Mouse (Mus musculus): Measurements from ENCODE around the gene Ppp2r3a. TPM values are rescaled to one million over a fixed set of nuclear protein-coding genes. Genes with fewer than 3 reads are reported as not detected.

The Ppp2r3a gene
- polyA plus RNA-seq (2016; fragmentation: Nextera tagmentation; extraction: Ambion mirVana) = 20.3 and 20.7 TPM in 2 replicates

GRCm38 (mm10) chr9:101251644-101252337 lies at the start of gene Ppp2r3a:
TSS of gene Ppp2r3a (minus strand) at chr9:101251795.
- H3K27ac ChIP-seq = peak within 1 kb of the TSS; percentile 93
- no peaks in the 10 kb centered on the region for H3K27me3 ChIP-seq (replicated peaks)
- peak within 1 kb of the TSS; percentile 71 for H3K4me2 ChIP-seq (replicated peaks)
- peak within 1 kb of the TSS; percentile 82 for H3K4me3 ChIP-seq
- peak within 1 kb of the TSS; percentile 87 for H3K9ac ChIP-seq
- peaks cover 19% of the 10 kb centered on the region for H3K4me1 ChIP-seq
- peak; percentile 93 for ATAC-seq (ENCODE audit: low FRiP score, low read depth)
- WGBS = 2% methylated on average over 47 of the region's 50 CpGs
- H3K36me3 ChIP-seq = no peaks in the 10 kb centered on the region
- H3K9me3 ChIP-seq = no peaks in the 10 kb centered on the region

- Histone ChIP-seq H3K4me2 (replicated peaks) (no peak overlapping the region), H3K9me3 (no peaks in the 10 kb centered on the region), H3K27me3 (replicated peaks) (no peaks in the 10 kb centered on the region), H3K27ac (no peak overlapping the region), H3K4me1 (no peaks in the 10 kb centered on the region), H3K4me3 (no peak overlapping the region), H3K36me3 (no peaks in the 10 kb centered on the region), H3K9ac (no peak overlapping the region)
- 88% methylated on average over 4 of the region's 4 CpGs for WGBS
- ATAC-seq (ENCODE audit: low FRiP score, low read depth) = no peak
These were observed 48.9 kb upstream of the Ppp2r3a start for GRCm38 (mm10) chr9:101300441-101300935.

DNA sequence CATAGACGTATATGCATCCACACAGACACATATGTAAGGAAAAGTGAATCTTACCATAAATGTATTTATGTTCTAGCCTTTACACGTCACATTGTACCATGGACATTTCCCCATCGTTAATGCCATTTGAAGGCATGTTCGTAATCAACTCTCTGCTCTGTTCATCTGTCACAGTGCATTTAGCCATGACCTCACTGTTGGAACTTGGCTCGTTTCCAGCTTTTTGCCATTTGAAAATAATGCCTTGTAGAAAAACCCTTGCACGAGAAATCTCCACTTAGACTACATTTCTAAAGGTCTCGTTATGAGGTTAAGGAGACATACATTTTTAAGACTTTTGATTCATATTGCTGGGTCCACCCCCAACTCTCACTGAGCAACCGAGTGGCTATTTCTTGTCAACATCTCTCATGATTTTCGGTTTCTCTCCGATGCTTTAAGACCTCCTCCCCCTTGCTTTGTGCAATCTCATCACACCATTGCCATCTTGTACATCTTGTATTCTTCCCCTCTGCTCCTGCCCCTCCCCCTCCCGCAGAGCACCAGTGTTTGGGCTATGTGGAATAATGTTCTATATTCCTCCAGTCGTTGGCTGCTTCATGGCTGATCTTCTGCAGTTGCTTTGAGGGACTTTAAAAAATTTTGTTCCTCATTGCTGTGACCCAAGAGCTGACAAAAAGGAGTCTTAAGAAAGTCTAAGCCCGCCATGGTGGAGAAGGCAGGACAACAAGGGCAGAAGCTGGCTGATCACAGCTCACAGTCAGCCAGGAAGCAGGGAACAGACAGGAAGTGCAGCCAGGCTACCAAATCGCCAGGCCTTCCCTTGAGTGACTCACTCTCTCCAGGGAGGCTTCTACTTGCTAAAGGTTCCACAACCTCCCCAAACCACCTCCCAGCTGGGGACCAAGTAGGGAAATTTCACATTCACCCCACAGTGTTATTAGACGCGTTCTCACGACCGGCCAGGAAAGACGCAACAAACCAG lies 40.4 kb upstream of the Ppp2r3a start:
- no peak overlapping the region for H3K27ac ChIP-seq
- no peaks in the 10 kb centered on the region for H3K27me3 ChIP-seq (replicated peaks)
- H3K4me2 ChIP-seq (replicated peaks) = no peak overlapping the region
- H3K4me3 ChIP-seq = no peak overlapping the region
- H3K9me3 ChIP-seq = no peaks in the 10 kb centered on the region
- no peak overlapping the region for H3K9ac ChIP-seq
- H3K36me3 ChIP-seq = no peaks in the 10 kb centered on the region
- 84% methylated on average over 19 of the region's 19 CpGs for WGBS
- no peaks in the 10 kb centered on the region for H3K4me1 ChIP-seq
- ATAC-seq (ENCODE audit: low FRiP score, low read depth) = no peak

- Histone ChIP-seq H3K4me2 (replicated peaks) (no peak overlapping the region), H3K4me3 (no peak overlapping the region), H3K27ac (no peak overlapping the region), H3K9ac (no peak overlapping the region), H3K4me1 (no peaks in the 10 kb centered on the region), H3K27me3 (replicated peaks) (no peaks in the 10 kb centered on the region), H3K9me3 (no peaks in the 10 kb centered on the region), H3K36me3 (no peaks in the 10 kb centered on the region)
- WGBS = 76% methylated on average over 1 of the region's 1 CpGs
- ATAC-seq (ENCODE audit: low FRiP score, low read depth) = no peak
These were observed 39.3 kb upstream of the Ppp2r3a start for GRCm38 (mm10) chr9:101290876-101291275.

GRCm38 (mm10) chr9:101289750-101290149 lies 38.2 kb upstream of the Ppp2r3a start:
- WGBS = 85% methylated on average over 11 of the region's 11 CpGs
- no peak overlapping the region for H3K4me2 ChIP-seq (replicated peaks)
- H3K9ac ChIP-seq = no peak overlapping the region
- H3K27me3 ChIP-seq (replicated peaks) = no peaks in the 10 kb centered on the region
- no peaks in the 10 kb centered on the region for H3K4me1 ChIP-seq
- no peaks in the 10 kb centered on the region for H3K9me3 ChIP-seq
- no peak overlapping the region for H3K27ac ChIP-seq
- no peaks in the 10 kb centered on the region for H3K36me3 ChIP-seq
- no peak overlapping the region for H3K4me3 ChIP-seq
- ATAC-seq (ENCODE audit: low FRiP score, low read depth) = no peak

DNA sequence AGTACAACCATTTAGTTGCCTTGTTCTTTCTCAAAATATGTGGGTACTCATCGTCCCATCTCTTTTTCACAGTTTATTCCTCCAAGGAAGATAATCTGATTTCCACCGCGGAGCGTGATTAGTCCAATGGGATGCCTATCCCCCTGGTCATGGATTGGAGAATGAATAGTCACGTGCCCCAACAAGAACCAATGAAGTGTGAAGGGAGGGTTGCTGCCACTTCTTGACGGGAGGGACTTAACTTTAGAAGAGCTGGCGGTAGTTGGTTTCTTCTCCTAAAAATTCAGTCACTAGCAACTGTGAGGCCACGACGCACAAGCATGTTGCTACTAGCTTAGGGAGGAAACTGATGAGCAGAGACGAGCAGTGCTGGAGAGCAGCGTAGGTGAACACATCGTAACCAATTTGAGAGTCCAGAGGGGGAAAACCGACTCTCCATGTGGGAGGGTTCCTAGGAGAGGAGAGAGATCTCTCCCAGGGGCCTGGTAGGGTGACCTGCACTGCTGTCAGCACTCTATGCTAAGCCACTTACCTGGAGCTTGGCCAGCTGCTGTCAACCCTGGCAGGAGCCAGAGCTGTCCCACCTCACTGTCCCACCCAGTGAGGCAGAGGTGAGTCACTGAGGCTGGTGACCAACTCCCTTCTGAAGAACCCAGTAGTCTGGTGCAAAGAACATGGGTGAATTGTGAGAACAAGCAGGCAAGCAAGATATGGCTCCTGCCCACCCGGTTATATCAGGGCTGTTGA lies 37.5 kb upstream of the Ppp2r3a start:
- Histone ChIP-seq H3K36me3 (no peaks in the 10 kb centered on the region), H3K27ac (no peak overlapping the region), H3K27me3 (replicated peaks) (no peaks in the 10 kb centered on the region), H3K4me2 (replicated peaks) (no peak overlapping the region), H3K4me1 (no peaks in the 10 kb centered on the region), H3K4me3 (no peak overlapping the region), H3K9me3 (no peaks in the 10 kb centered on the region), H3K9ac (no peak overlapping the region)
- WGBS = 91% methylated on average over 14 of the region's 14 CpGs
- ATAC-seq (ENCODE audit: low FRiP score, low read depth) = no peak

DNA sequence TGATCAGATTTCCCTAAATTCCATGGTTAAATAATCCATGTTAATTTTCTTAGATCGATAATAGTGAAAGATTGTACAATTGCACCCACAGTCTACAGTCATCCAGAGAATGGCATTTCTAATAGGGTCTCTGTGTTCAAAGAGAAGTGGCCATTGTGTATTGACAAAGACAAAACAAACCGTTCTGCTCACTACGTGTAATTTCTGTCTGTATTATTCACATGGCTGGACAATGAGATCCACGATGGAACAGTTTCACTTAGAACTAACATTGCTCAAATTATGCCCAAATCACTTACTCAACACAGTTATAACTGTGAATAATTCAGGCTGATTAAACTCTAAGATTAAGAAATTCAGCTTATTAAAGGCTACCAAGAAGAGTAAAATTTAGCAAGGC lies 35.2 kb upstream of the Ppp2r3a start:
- no peak overlapping the region for H3K4me3 ChIP-seq
- H3K4me2 ChIP-seq (replicated peaks) = no peak overlapping the region
- no peaks in the 10 kb centered on the region for H3K9me3 ChIP-seq
- ATAC-seq (ENCODE audit: low FRiP score, low read depth) = no peak
- no peak overlapping the region for H3K9ac ChIP-seq
- WGBS = 69% methylated on average over 4 of the region's 4 CpGs
- H3K4me1 ChIP-seq = no peaks in the 10 kb centered on the region
- no peaks in the 10 kb centered on the region for H3K36me3 ChIP-seq
- no peak overlapping the region for H3K27ac ChIP-seq
- H3K27me3 ChIP-seq (replicated peaks) = no peaks in the 10 kb centered on the region

- Histone ChIP-seq H3K4me1 (no peaks in the 10 kb centered on the region), H3K4me3 (no peak overlapping the region), H3K4me2 (replicated peaks) (no peak overlapping the region), H3K9me3 (no peaks in the 10 kb centered on the region), H3K27ac (no peak overlapping the region), H3K9ac (no peak overlapping the region), H3K36me3 (no peaks in the 10 kb centered on the region), H3K27me3 (replicated peaks) (no peaks in the 10 kb centered on the region)
- 72% methylated on average over 4 of the region's 4 CpGs for WGBS
- ATAC-seq (ENCODE audit: low FRiP score, low read depth) = no peak
These were observed 32.5 kb upstream of the Ppp2r3a start for GRCm38 (mm10) chr9:101284049-101284448.

- Histone ChIP-seq H3K4me2 (replicated peaks) (no peak overlapping the region), H3K4me1 (no peaks in the 10 kb centered on the region), H3K27me3 (replicated peaks) (no peaks in the 10 kb centered on the region), H3K4me3 (no peak overlapping the region), H3K9me3 (no peaks in the 10 kb centered on the region), H3K27ac (no peak overlapping the region), H3K36me3 (no peaks in the 10 kb centered on the region), H3K9ac (no peak overlapping the region)
- 85% methylated on average over 6 of the region's 6 CpGs for WGBS
- ATAC-seq (ENCODE audit: low FRiP score, low read depth) = no peak
These were observed 31.1 kb upstream of the Ppp2r3a start for GRCm38 (mm10) chr9:101282651-101283050.

GRCm38 (mm10) chr9:101281906-101282305 lies 30.3 kb upstream of the Ppp2r3a start:
- no peak overlapping the region for H3K4me2 ChIP-seq (replicated peaks)
- H3K4me1 ChIP-seq = no peaks in the 10 kb centered on the region
- no peaks in the 10 kb centered on the region for H3K9me3 ChIP-seq
- WGBS = 85% methylated on average over 4 of the region's 4 CpGs
- ATAC-seq (ENCODE audit: low FRiP score, low read depth) = no peak
- H3K27me3 ChIP-seq (replicated peaks) = no peaks in the 10 kb centered on the region
- no peaks in the 10 kb centered on the region for H3K36me3 ChIP-seq
- no peak overlapping the region for H3K9ac ChIP-seq
- no peak overlapping the region for H3K27ac ChIP-seq
- no peak overlapping the region for H3K4me3 ChIP-seq

DNA sequence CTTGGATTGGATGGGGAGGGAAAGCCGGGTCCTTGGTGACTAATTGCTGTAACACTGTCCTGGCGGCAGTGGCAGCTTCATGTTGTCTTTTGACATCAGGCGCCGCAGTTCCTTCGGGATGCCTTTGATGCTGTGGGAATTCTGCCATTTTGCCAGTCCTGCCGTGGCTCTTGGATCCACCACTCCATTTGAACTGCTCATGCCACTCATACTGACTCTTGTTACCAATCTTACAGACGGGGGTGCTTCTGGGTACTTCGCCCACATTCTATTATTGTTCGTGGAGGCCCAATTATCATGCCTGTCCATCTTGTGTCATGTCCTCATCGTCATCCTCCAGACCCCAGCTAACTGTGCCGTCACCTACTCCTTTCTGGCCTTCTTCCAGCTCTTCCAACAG lies 29.7 kb upstream of the Ppp2r3a start:
- no peak for ATAC-seq (ENCODE audit: low FRiP score, low read depth)
- H3K4me3 ChIP-seq = no peak overlapping the region
- H3K27me3 ChIP-seq (replicated peaks) = no peaks in the 10 kb centered on the region
- H3K9me3 ChIP-seq = no peaks in the 10 kb centered on the region
- no peaks in the 10 kb centered on the region for H3K36me3 ChIP-seq
- no peak overlapping the region for H3K4me2 ChIP-seq (replicated peaks)
- no peaks in the 10 kb centered on the region for H3K4me1 ChIP-seq
- WGBS = 91% methylated on average over 11 of the region's 11 CpGs
- H3K27ac ChIP-seq = no peak overlapping the region
- no peak overlapping the region for H3K9ac ChIP-seq

- no peak overlapping the region for H3K4me3 ChIP-seq
- H3K9me3 ChIP-seq = no peaks in the 10 kb centered on the region
- no peak overlapping the region for H3K9ac ChIP-seq
- 91% methylated on average over 6 of the region's 6 CpGs for WGBS
- no peaks in the 10 kb centered on the region for H3K4me1 ChIP-seq
- no peak for ATAC-seq (ENCODE audit: low FRiP score, low read depth)
- no peak overlapping the region for H3K4me2 ChIP-seq (replicated peaks)
- no peaks in the 10 kb centered on the region for H3K36me3 ChIP-seq
- no peak overlapping the region for H3K27ac ChIP-seq
- no peaks in the 10 kb centered on the region for H3K27me3 ChIP-seq (replicated peaks)
These were observed 29.3 kb upstream of the Ppp2r3a start for GRCm38 (mm10) chr9:101280867-101281266.
